Mouse (Mus musculus) regulatory T cell (primary cell): ENCODE data around the gene Apoa5.
"Not testable (repeated sequence)": the region's sequence is repeated elsewhere in the genome, so short reads cannot be mapped to it uniquely, and the experiment has no call there.

Source experiments
- in situ Hi-C: fragments of 300-600 bp; cut with MboI, MseI; formaldehyde crosslinking; loops from one replicate; pipeline ENCODE4 v1.15.1; 2025; ENCODE audit warnings: high pct_unique_total_duplicates

Gene Apoa5

GRCm38 (mm10) chr9:46261131-46261530 lies 7.3 kb upstream of the Apoa5 start:
- in situ Hi-C loops, result no loop called here

GRCm38 (mm10) chr9:46269125-46269524 lies 692 bp downstream of the Apoa5 start:
- in situ Hi-C loops, result no loop called here

GRCm38 (mm10) chr9:46270782-46271181 lies 2.3 kb downstream of the Apoa5 start:
- in situ Hi-C loops, result no loop called here

GRCm38 (mm10) chr9:46272070-46272469 lies 3.6 kb downstream of the Apoa5 start:
- in situ Hi-C loops, result no loop called here

GRCm38 (mm10) chr9:46272677-46273454 lies 4.4 kb downstream of the Apoa5 start, which contains the start of gene Zpr1:
Zpr1 (plus strand) TSS chr9:46273064.
- in situ Hi-C loops, result no loop called here

- in situ Hi-C loops, result no loop called here
Observed at GRCm38 (mm10) chr9:46274494-46274893, 6.1 kb downstream of the Apoa5 start.

GRCm38 (mm10) chr9:46282631-46283436 lies 14.4 kb downstream of the Apoa5 start, which contains the start of gene Bud13:
Bud13 (plus strand) TSS chr9:46283008.
- in situ Hi-C loops, result no loop called here

- in situ Hi-C loops, result loop anchor here (10.0 kb wide), 1 partner anchor 1374 kb away; the partner anchor contains the start of gene Atp5l
Observed at GRCm38 (mm10) chr9:46298381-46298780, 29.9 kb downstream of the Apoa5 start.

GRCm38 (mm10) chr9:46302142-46302541 lies 33.7 kb downstream of the Apoa5 start:
- in situ Hi-C loops, result no loop called here

- in situ Hi-C loops, result no loop called here
Observed at GRCm38 (mm10) chr9:46309121-46309520, 40.7 kb downstream of the Apoa5 start.

- in situ Hi-C loops, result no loop called here
Observed at GRCm38 (mm10) chr9:46314507-46314906, 46.1 kb downstream of the Apoa5 start.

GRCm38 (mm10) chr9:46314921-46315320 lies 46.5 kb downstream of the Apoa5 start:
- in situ Hi-C loops, result no loop called here

GRCm38 (mm10) chr9:46315807-46316365 lies 47.5 kb downstream of the Apoa5 start:
- in situ Hi-C loops, result no loop called here

- in situ Hi-C loops, result no loop called here
Observed at GRCm38 (mm10) chr9:46316388-46316787, 48.0 kb downstream of the Apoa5 start.

GRCm38 (mm10) chr9:46316909-46317308 lies 48.5 kb downstream of the Apoa5 start:
- in situ Hi-C loops, result no loop called here

GRCm38 (mm10) chr9:46317957-46318356 lies 49.5 kb downstream of the Apoa5 start:
- in situ Hi-C loops, result no loop called here

- in situ Hi-C loops, result not testable (repeated sequence)
Observed at GRCm38 (mm10) chr9:46319886-46320285, 51.5 kb downstream of the Apoa5 start, which contains the start of gene 4931429L15Rik. 4931429L15Rik (minus strand) TSS chr9:46319986.

- in situ Hi-C loops, result no loop called here
Observed at GRCm38 (mm10) chr9:46320461-46320860, 52.0 kb downstream of the Apoa5 start.
